Mouse (Mus musculus): ENCODE data around the gene Mical2. TPM values are rescaled to one million over a fixed set of nuclear protein-coding genes. Genes with fewer than 3 reads are reported as not detected.

Mical2 gene
- polyA plus RNA-seq, 1 experiment, result 6.6 TPM

GRCm38 (mm10) chr7:112389611-112390251 is 164.1 kb downstream of the Mical2 start:
- no peaks in the 10 kb centered on the region for H3K36me3 ChIP-seq (ENCODE audit: control insufficient read depth, insufficient read depth, low read length)
- peaks cover 3% of the 10 kb centered on the region; the same call in 1 of the 2 replicates for H3K4me1 ChIP-seq (ENCODE audit: control insufficient read depth, insufficient read depth, low read length)
- no peak overlapping the region for H3K27ac ChIP-seq (ENCODE audit: insufficient read depth, low read depth, low read length)
- TF ChIP-seq POLR2A (IDR thresholded peaks at IDR 0.05; ENCODE audit: low read depth, low read length), result no peak
- no peak for TF ChIP-seq CTCF (conservative IDR thresholded peaks at IDR 0.05; ENCODE audit: insufficient read depth, insufficient read length, low read depth, low read length)
- H3K27me3 ChIP-seq (replicated peaks; ENCODE audit: control insufficient read depth, insufficient read depth, low read length), result no peaks in the 10 kb centered on the region
- no peak overlapping the region for H3K4me3 ChIP-seq (ENCODE audit: insufficient read depth, low read depth, low read length)
- 36% methylated on average over 6 of the region's 6 CpGs for WGBS
- no peak for DNase-seq

- H3K36me3 ChIP-seq (ENCODE audit: control insufficient read depth, insufficient read depth, low read length), result no peaks in the 10 kb centered on the region
- DNase-seq, result no peak
- no peak overlapping the region for H3K4me3 ChIP-seq (ENCODE audit: insufficient read depth, low read depth, low read length)
- WGBS, result 41% methylated on average over 11 of the region's 11 CpGs
- no peak for TF ChIP-seq POLR2A (IDR thresholded peaks at IDR 0.05; ENCODE audit: low read depth, low read length)
- no peak for TF ChIP-seq CTCF (conservative IDR thresholded peaks at IDR 0.05; ENCODE audit: insufficient read depth, insufficient read length, low read depth, low read length)
- no peak overlapping the region for H3K27ac ChIP-seq (ENCODE audit: insufficient read depth, low read depth, low read length)
- peaks cover 3% of the 10 kb centered on the region; the same call in 1 of the 2 replicates for H3K4me1 ChIP-seq (ENCODE audit: control insufficient read depth, insufficient read depth, low read length)
- no peaks in the 10 kb centered on the region for H3K27me3 ChIP-seq (replicated peaks; ENCODE audit: control insufficient read depth, insufficient read depth, low read length)
Measured at GRCm38 (mm10) chr7:112390252-112390936, 164.7 kb downstream of the Mical2 start.

- no peaks in the 10 kb centered on the region for H3K27me3 ChIP-seq (replicated peaks; ENCODE audit: control insufficient read depth, insufficient read depth, low read length)
- WGBS, result 48% methylated on average over 6 of the region's 6 CpGs
- H3K4me3 ChIP-seq (ENCODE audit: insufficient read depth, low read depth, low read length), result no peak overlapping the region
- no peak for DNase-seq
- TF ChIP-seq POLR2A (IDR thresholded peaks at IDR 0.05; ENCODE audit: low read depth, low read length) (no peak), CTCF (conservative IDR thresholded peaks at IDR 0.05; ENCODE audit: insufficient read depth, insufficient read length, low read depth, low read length) (no peak)
- H3K27ac ChIP-seq (ENCODE audit: insufficient read depth, low read depth, low read length), result no peak overlapping the region
- peaks cover 3% of the 10 kb centered on the region; the same call in 1 of the 2 replicates for H3K4me1 ChIP-seq (ENCODE audit: control insufficient read depth, insufficient read depth, low read length)
- no peaks in the 10 kb centered on the region for H3K36me3 ChIP-seq (ENCODE audit: control insufficient read depth, insufficient read depth, low read length)
Measured at GRCm38 (mm10) chr7:112390937-112391605, 165.4 kb downstream of the Mical2 start.

GRCm38 (mm10) chr7:112397786-112398185 is 172.1 kb downstream of the Mical2 start:
- Histone ChIP-seq H3K27ac (ENCODE audit: insufficient read depth, low read depth, low read length) (no peak overlapping the region), H3K4me1 (ENCODE audit: control insufficient read depth, insufficient read depth, low read length) (no peaks in the 10 kb centered on the region), H3K27me3 (replicated peaks; ENCODE audit: control insufficient read depth, insufficient read depth, low read length) (no peaks in the 10 kb centered on the region), H3K4me3 (ENCODE audit: insufficient read depth, low read depth, low read length) (no peak overlapping the region), H3K36me3 (ENCODE audit: control insufficient read depth, insufficient read depth, low read length) (no peaks in the 10 kb centered on the region)
- TF ChIP-seq POLR2A (IDR thresholded peaks at IDR 0.05; ENCODE audit: low read depth, low read length) (no peak), CTCF (conservative IDR thresholded peaks at IDR 0.05; ENCODE audit: insufficient read depth, insufficient read length, low read depth, low read length) (no peak)
- 94% methylated on average over 3 of the region's 3 CpGs for WGBS
- DNase-seq, result no peak

- DNase-seq, result no peak
- no peak overlapping the region for H3K4me3 ChIP-seq (ENCODE audit: insufficient read depth, low read depth, low read length)
- WGBS, result 84% methylated on average over 7 of the region's 7 CpGs
- H3K36me3 ChIP-seq (ENCODE audit: control insufficient read depth, insufficient read depth, low read length), result no peaks in the 10 kb centered on the region
- TF ChIP-seq CTCF (conservative IDR thresholded peaks at IDR 0.05; ENCODE audit: insufficient read depth, insufficient read length, low read depth, low read length), result no peak
- TF ChIP-seq POLR2A (IDR thresholded peaks at IDR 0.05; ENCODE audit: low read depth, low read length), result no peak
- peaks cover 2% of the 10 kb centered on the region; the same call in 1 of the 2 replicates for H3K4me1 ChIP-seq (ENCODE audit: control insufficient read depth, insufficient read depth, low read length)
- H3K27me3 ChIP-seq (replicated peaks; ENCODE audit: control insufficient read depth, insufficient read depth, low read length), result no peaks in the 10 kb centered on the region
- H3K27ac ChIP-seq (ENCODE audit: insufficient read depth, low read depth, low read length), result no peak overlapping the region
Measured at GRCm38 (mm10) chr7:112399425-112400170, 173.9 kb downstream of the Mical2 start.

GRCm38 (mm10) chr7:112400175-112400574 is 174.5 kb downstream of the Mical2 start:
- no peak for TF ChIP-seq POLR2A (IDR thresholded peaks at IDR 0.05; ENCODE audit: low read depth, low read length)
- TF ChIP-seq CTCF (conservative IDR thresholded peaks at IDR 0.05; ENCODE audit: insufficient read depth, insufficient read length, low read depth, low read length), result peak; percentile 98
- no peak overlapping the region for H3K4me3 ChIP-seq (ENCODE audit: insufficient read depth, low read depth, low read length)
- H3K36me3 ChIP-seq (ENCODE audit: control insufficient read depth, insufficient read depth, low read length), result no peaks in the 10 kb centered on the region
- 35% methylated on average over 6 of the region's 6 CpGs for WGBS
- H3K27ac ChIP-seq (ENCODE audit: insufficient read depth, low read depth, low read length), result no peak overlapping the region
- H3K27me3 ChIP-seq (replicated peaks; ENCODE audit: control insufficient read depth, insufficient read depth, low read length), result no peaks in the 10 kb centered on the region
- peak; percentile 87 for DNase-seq
- H3K4me1 ChIP-seq (ENCODE audit: control insufficient read depth, insufficient read depth, low read length), result peaks cover 4% of the 10 kb centered on the region; the same call in 1 of the 2 replicates
